Mouse (Mus musculus): ENCODE measurements around the gene Timm9. TPM values are rescaled to one million over a fixed set of nuclear protein-coding genes. Genes with fewer than 3 reads are reported as not detected.
"Not testable (repeated sequence)": the region's sequence is repeated elsewhere in the genome, so short reads cannot be mapped to it uniquely, and the experiment has no call there.

Gene Timm9
- polyA plus RNA-seq, 1 experiment: 12.5 TPM

GRCm38 (mm10) chr12:71111331-71111730 is 25.2 kb downstream of the Timm9 start, which contains the start of gene Tomm20l:
TSS of gene Tomm20l (plus strand) at chr12:71111428.
- DNase-seq (ENCODE audit: low read depth, low spot score): no peak
- WGBS: 10% methylated on average over 33 of the region's 33 CpGs

GRCm38 (mm10) chr12:71107216-71107771 is 29.2 kb downstream of the Timm9 start:
- no peak for DNase-seq (ENCODE audit: low read depth, low spot score)
- WGBS: 91% methylated on average over 6 of the region's 6 CpGs

- DNase-seq (ENCODE audit: low read depth, low spot score): not testable (repeated sequence)
- 73% methylated on average over 4 of the region's 4 CpGs for WGBS
Measured at GRCm38 (mm10) chr12:71104275-71104674, 32.2 kb downstream of the Timm9 start.

- WGBS: 94% methylated on average over 8 of the region's 8 CpGs
- DNase-seq (ENCODE audit: low read depth, low spot score): no peak
Measured at GRCm38 (mm10) chr12:71086331-71086730, 50.2 kb downstream of the Timm9 start.

Other genes with a start within 250 kb of the Timm9 start
- gene Actr10, start 198.8 kb downstream of the Timm9 start, polyA plus RNA-seq (2012; rRNA removed): 28.1 and 32.0 TPM in 2 replicates
- gene Psma3, start 162.1 kb downstream of the Timm9 start, polyA plus RNA-seq (2012; rRNA removed): 25.2 and 28.2 TPM in 2 replicates
- 2.0 and 2.7 TPM in 2 replicates for gene Arid4a, start 120.7 kb downstream of the Timm9 start, polyA plus RNA-seq (2012; rRNA removed)
- not detected in 2 replicates for gene Tomm20l, start 25.3 kb downstream of the Timm9 start, polyA plus RNA-seq (2012; rRNA removed)
- 1.9 and 2.1 TPM in 2 replicates for gene 2700049A03Rik, start 164 bp upstream of the Timm9 start, polyA plus RNA-seq (2012; rRNA removed)
- gene Dact1, start 173.2 kb upstream of the Timm9 start, polyA plus RNA-seq (2012; rRNA removed): 2.9 and 3.2 TPM in 2 replicates

Measured in large intestine, adult 2 months (tissue).